Mouse (Mus musculus): ENCODE results near the gene Ccl25. TPM values are rescaled to one million over a fixed set of nuclear protein-coding genes. Genes with fewer than 3 reads are reported as not detected.

The Ccl25 gene
- polyA plus RNA-seq, 1 experiment from 2014 or later: 21.3 TPM

- ATAC-seq (ENCODE audit: low read depth): no peak
- H3K4me3 ChIP-seq: no peak overlapping the region
- H3K4me2 ChIP-seq: no peak overlapping the region
- H3K27me3 ChIP-seq: no peaks in the 10 kb centered on the region
- no peaks in the 10 kb centered on the region for H3K9me3 ChIP-seq
- no peak overlapping the region for H3K9ac ChIP-seq
- 88% methylated on average over 2 of the region's 2 CpGs for WGBS
- H3K4me1 ChIP-seq (replicated peaks): peaks cover 40% of the 10 kb centered on the region
- H3K27ac ChIP-seq (replicated peaks): no peak overlapping the region
- H3K36me3 ChIP-seq: peaks cover 18% of the 10 kb centered on the region
Measured at GRCm38 (mm10) chr8:4318796-4319572, 6.0 kb upstream of the Ccl25 start.

DNA sequence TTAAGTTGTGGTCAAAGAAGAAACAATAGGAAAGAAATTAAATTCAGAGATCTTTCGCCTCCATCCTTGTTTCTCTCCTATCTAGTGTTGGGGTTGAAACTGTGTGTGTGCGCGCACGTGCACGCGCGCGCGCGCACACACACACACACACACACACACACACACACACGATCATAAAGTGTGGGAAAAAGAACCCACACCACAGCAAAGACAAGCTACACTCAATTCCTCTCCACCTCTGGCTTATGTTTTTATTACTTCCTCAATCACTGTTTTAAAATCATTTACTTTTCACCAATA lies 5.5 kb upstream of the Ccl25 start:
- H3K4me2 ChIP-seq: no peak overlapping the region
- ATAC-seq (ENCODE audit: low read depth): no peak
- no peak overlapping the region for H3K27ac ChIP-seq (replicated peaks)
- H3K4me3 ChIP-seq: no peak overlapping the region
- H3K9me3 ChIP-seq: no peaks in the 10 kb centered on the region
- H3K4me1 ChIP-seq (replicated peaks): peaks cover 41% of the 10 kb centered on the region
- no peak overlapping the region for H3K9ac ChIP-seq
- peaks cover 18% of the 10 kb centered on the region for H3K36me3 ChIP-seq
- 97% methylated on average over 11 of the region's 11 CpGs for WGBS
- no peaks in the 10 kb centered on the region for H3K27me3 ChIP-seq

GRCm38 (mm10) chr8:4320404-4320803 lies 4.6 kb upstream of the Ccl25 start:
- Histone ChIP-seq H3K9me3 (no peaks in the 10 kb centered on the region), H3K36me3 (peaks cover 18% of the 10 kb centered on the region), H3K27ac (replicated peaks) (no peak overlapping the region), H3K27me3 (no peaks in the 10 kb centered on the region), H3K4me3 (no peak overlapping the region), H3K4me2 (no peak overlapping the region), H3K9ac (no peak overlapping the region), H3K4me1 (replicated peaks) (peaks cover 41% of the 10 kb centered on the region)
- no peak for ATAC-seq (ENCODE audit: low read depth)
- WGBS: 91% methylated on average over 1 of the region's 1 CpGs

- H3K9ac ChIP-seq: no peak overlapping the region
- ATAC-seq (ENCODE audit: low read depth): no peak
- no peak overlapping the region for H3K27ac ChIP-seq (replicated peaks)
- H3K27me3 ChIP-seq: no peaks in the 10 kb centered on the region
- H3K36me3 ChIP-seq: peaks cover 18% of the 10 kb centered on the region
- peaks cover 47% of the 10 kb centered on the region for H3K4me1 ChIP-seq (replicated peaks)
- no peaks in the 10 kb centered on the region for H3K9me3 ChIP-seq
- 78% methylated on average over 2 of the region's 2 CpGs for WGBS
- H3K4me2 ChIP-seq: no peak overlapping the region
- H3K4me3 ChIP-seq: no peak overlapping the region
Measured at GRCm38 (mm10) chr8:4321031-4321430, 4.0 kb upstream of the Ccl25 start.

GRCm38 (mm10) chr8:4322470-4322869 lies 2.5 kb upstream of the Ccl25 start:
- 36% methylated on average over 2 of the region's 2 CpGs for WGBS
- no peaks in the 10 kb centered on the region for H3K27me3 ChIP-seq
- H3K4me3 ChIP-seq: 0 out of 2 replicates have a peak overlapping the region, but pooled peaks have one; percentile 99
- H3K27ac ChIP-seq (replicated peaks): no peak overlapping the region
- peak overlapping the region; percentile 88 for H3K4me2 ChIP-seq
- ATAC-seq (ENCODE audit: low read depth): no peak
- peaks cover 56% of the 10 kb centered on the region for H3K4me1 ChIP-seq (replicated peaks)
- H3K9ac ChIP-seq: no peak overlapping the region
- H3K36me3 ChIP-seq: peaks cover 19% of the 10 kb centered on the region
- no peaks in the 10 kb centered on the region for H3K9me3 ChIP-seq

DNA sequence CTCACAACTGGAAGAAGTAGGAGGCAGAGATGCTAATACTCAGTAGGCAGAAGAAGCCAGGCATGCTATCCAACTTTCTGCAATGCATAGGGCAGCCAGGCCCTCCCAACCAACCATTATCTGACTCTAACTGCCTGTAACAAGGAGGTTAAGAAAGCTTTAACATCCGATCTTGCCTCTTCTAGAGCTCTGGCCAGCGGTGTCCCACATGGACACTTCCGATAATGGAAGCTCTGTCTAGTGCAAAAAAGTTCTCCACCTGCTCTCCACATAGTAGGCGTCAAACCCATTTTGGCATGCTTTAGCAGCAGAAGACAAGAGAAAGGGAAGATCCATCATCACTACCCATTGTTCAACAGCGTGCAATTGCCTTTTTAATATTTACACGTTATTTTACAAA lies 1.1 kb upstream of the Ccl25 start:
- no peak overlapping the region for H3K27ac ChIP-seq (replicated peaks)
- no peaks in the 10 kb centered on the region for H3K27me3 ChIP-seq
- peak overlapping the region; percentile 99 for H3K4me3 ChIP-seq
- WGBS: 4% methylated on average over 6 of the region's 6 CpGs
- peaks cover 56% of the 10 kb centered on the region for H3K4me1 ChIP-seq (replicated peaks)
- peak overlapping the region; percentile 99 for H3K9ac ChIP-seq
- no peak for ATAC-seq (ENCODE audit: low read depth)
- peaks cover 34% of the 10 kb centered on the region for H3K36me3 ChIP-seq
- H3K9me3 ChIP-seq: no peaks in the 10 kb centered on the region
- H3K4me2 ChIP-seq: peak overlapping the region; percentile 88

DNA sequence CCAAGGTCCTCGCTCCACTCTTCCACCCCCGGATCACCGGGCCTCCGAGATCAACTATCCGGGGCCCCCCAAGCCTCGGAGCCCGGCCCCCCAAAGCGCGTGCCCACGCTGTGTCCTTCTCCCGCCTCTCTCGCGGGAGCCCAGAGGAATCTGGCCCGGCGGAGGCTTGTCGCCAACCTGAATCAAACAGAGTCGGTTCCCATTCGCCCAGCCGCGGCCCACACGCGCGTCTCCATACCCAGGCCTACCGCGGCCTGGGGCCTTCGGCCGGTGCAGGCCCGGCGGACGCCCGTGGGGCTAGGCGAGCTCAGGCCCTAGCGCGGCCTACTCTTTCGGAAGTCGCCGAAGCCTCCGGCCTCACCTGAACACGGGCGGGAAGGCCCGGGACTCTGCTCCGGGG lies 485 bp upstream of the Ccl25 start:
- peaks cover 56% of the 10 kb centered on the region for H3K4me1 ChIP-seq (replicated peaks)
- peak overlapping the region; percentile 99 for H3K4me3 ChIP-seq
- peaks cover 40% of the 10 kb centered on the region for H3K36me3 ChIP-seq
- H3K27ac ChIP-seq (replicated peaks): peak overlapping the region; percentile 91
- peak overlapping the region; percentile 99 for H3K9ac ChIP-seq
- no peaks in the 10 kb centered on the region for H3K27me3 ChIP-seq
- no peaks in the 10 kb centered on the region for H3K9me3 ChIP-seq
- under 1% methylated on average over 42 of the region's 42 CpGs for WGBS
- peak overlapping the region; percentile 88 for H3K4me2 ChIP-seq
- ATAC-seq (ENCODE audit: low read depth): peak; percentile 66

GRCm38 (mm10) chr8:4325751-4326036 lies 684 bp downstream of the Ccl25 start:
- peaks cover 47% of the 10 kb centered on the region for H3K4me1 ChIP-seq (replicated peaks)
- H3K36me3 ChIP-seq: peaks cover 43% of the 10 kb centered on the region
- peak overlapping the region; percentile 99 for H3K9ac ChIP-seq
- ATAC-seq (ENCODE audit: low read depth): no peak
- 42% methylated on average over 7 of the region's 7 CpGs for WGBS
- H3K4me3 ChIP-seq: peak overlapping the region; percentile 99
- H3K27ac ChIP-seq (replicated peaks): peak overlapping the region; percentile 91
- no peaks in the 10 kb centered on the region for H3K27me3 ChIP-seq
- H3K9me3 ChIP-seq: no peaks in the 10 kb centered on the region
- peak overlapping the region; percentile 75 for H3K4me2 ChIP-seq

DNA sequence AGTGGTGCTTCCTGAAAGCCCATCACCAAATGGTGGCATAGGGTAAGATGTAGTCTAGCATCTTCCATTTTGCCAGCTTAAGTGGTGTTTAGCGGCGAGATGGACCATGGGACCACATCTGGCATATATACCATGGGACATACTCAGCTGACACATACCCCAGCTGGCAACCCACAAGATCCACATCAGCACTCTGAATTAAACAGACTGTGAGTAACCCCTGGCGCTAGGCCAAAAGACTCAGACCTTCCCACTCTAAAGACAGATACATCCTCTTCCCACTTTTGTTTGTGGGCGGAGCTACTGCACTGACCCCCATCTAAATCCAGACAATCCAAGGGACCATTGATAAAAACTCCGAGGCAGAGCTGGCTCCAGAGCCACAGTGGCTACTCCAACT lies 4.0 kb downstream of the Ccl25 start:
- Histone ChIP-seq H3K9me3 (no peaks in the 10 kb centered on the region), H3K4me1 (replicated peaks) (peaks cover 15% of the 10 kb centered on the region), H3K9ac (no peak overlapping the region), H3K36me3 (peaks cover 65% of the 10 kb centered on the region), H3K4me3 (no peak overlapping the region), H3K27ac (replicated peaks) (no peak overlapping the region), H3K27me3 (no peaks in the 10 kb centered on the region), H3K4me2 (no peak overlapping the region)
- no peak for ATAC-seq (ENCODE audit: low read depth)
- WGBS: 90% methylated on average over 5 of the region's 5 CpGs

DNA sequence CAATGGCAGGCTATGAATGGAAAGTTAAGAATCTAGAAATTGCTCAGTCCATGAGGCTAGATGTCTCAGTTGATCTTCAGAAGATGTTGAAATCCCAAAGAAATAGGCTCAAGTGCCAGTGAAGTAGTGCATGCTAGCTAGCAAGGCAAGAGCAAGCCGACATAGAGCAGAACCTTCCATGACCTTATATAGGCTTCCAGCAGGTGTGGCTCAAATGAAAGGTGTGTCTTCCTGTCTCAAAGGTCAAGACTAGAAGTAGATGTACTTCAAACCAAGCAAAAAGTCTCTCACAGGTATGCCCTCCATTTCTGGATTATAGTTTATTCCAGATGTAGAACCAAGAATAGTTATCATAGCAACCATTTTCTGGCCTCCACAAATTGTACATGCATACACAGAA lies 9.0 kb downstream of the Ccl25 start:
- H3K4me1 ChIP-seq (replicated peaks): no peaks in the 10 kb centered on the region
- no peak overlapping the region for H3K9ac ChIP-seq
- H3K27me3 ChIP-seq: no peaks in the 10 kb centered on the region
- H3K9me3 ChIP-seq: no peaks in the 10 kb centered on the region
- peaks cover 96% of the 10 kb centered on the region for H3K36me3 ChIP-seq
- no peak overlapping the region for H3K27ac ChIP-seq (replicated peaks)
- 93% methylated on average over 1 of the region's 1 CpGs for WGBS
- no peak overlapping the region for H3K4me3 ChIP-seq
- H3K4me2 ChIP-seq: no peak overlapping the region
- no peak for ATAC-seq (ENCODE audit: low read depth)

- Histone ChIP-seq H3K9me3 (no peaks in the 10 kb centered on the region), H3K27me3 (no peaks in the 10 kb centered on the region), H3K4me2 (no peak overlapping the region), H3K36me3 (peaks cover 88% of the 10 kb centered on the region), H3K27ac (replicated peaks) (no peak overlapping the region), H3K4me3 (no peak overlapping the region), H3K9ac (no peak overlapping the region), H3K4me1 (replicated peaks) (no peaks in the 10 kb centered on the region)
- ATAC-seq (ENCODE audit: low read depth): no peak
- 96% methylated on average over 2 of the region's 2 CpGs for WGBS
Measured at GRCm38 (mm10) chr8:4335678-4336077, 10.7 kb downstream of the Ccl25 start.

- no peaks in the 10 kb centered on the region for H3K9me3 ChIP-seq
- H3K36me3 ChIP-seq: peaks cover 47% of the 10 kb centered on the region
- H3K4me1 ChIP-seq (replicated peaks): no peaks in the 10 kb centered on the region
- WGBS: 88% methylated on average over 3 of the region's 3 CpGs
- no peak overlapping the region for H3K27ac ChIP-seq (replicated peaks)
- no peaks in the 10 kb centered on the region for H3K27me3 ChIP-seq
- H3K4me2 ChIP-seq: no peak overlapping the region
- no peak overlapping the region for H3K9ac ChIP-seq
- ATAC-seq (ENCODE audit: low read depth): no peak
- H3K4me3 ChIP-seq: no peak overlapping the region
Measured at GRCm38 (mm10) chr8:4340207-4340606, 15.2 kb downstream of the Ccl25 start.

DNA sequence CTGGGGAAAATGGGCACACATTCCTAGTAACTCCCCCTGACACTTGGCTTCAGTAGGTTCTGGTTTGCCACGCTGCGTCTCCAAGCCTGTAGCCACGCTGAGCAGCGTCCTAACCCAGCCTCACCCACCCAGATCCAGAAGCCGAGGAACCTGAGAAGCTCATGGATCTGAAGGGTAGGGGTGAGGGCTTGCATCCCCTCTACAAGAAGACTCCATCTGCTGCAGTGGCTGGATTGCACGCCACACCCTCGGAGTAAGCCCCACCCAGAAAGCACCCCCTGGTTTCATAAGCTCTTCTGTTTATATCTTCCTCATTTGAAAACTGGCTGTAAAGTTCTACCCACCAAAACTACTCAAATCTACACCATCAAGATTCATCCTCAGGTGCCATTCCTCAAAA lies 22.7 kb downstream of the Ccl25 start:
- H3K9ac ChIP-seq: no peak overlapping the region
- no peak overlapping the region for H3K4me3 ChIP-seq
- H3K4me2 ChIP-seq: no peak overlapping the region
- no peaks in the 10 kb centered on the region for H3K36me3 ChIP-seq
- H3K9me3 ChIP-seq: no peaks in the 10 kb centered on the region
- no peaks in the 10 kb centered on the region for H3K27me3 ChIP-seq
- H3K4me1 ChIP-seq (replicated peaks): no peaks in the 10 kb centered on the region
- WGBS: 58% methylated on average over 7 of the region's 7 CpGs
- ATAC-seq (ENCODE audit: low read depth): no peak
- H3K27ac ChIP-seq (replicated peaks): no peak overlapping the region

Data from neural tube, embryonic 13.5 days (tissue).